Mouse (Mus musculus) MEL (cell line): ENCODE measurements around the gene Rph3al.

Experiments used
- CTCF ChIP-seq, 3 experiments: IDR thresholded peaks in 2 of 3; conservative IDR thresholded peaks in 1 of 3; 2 replicates each; pipeline ENCODE4 v1.5.1; 2011 to 2012; ENCODE audit warnings: low read length in 3 of 3, low read depth in 2 of 3, mild to moderate bottlenecking in 2 of 3, improper control_type of control experiment in 1 of 3, inconsistent platforms in 1 of 3, mixed read lengths in 1 of 3, moderate library complexity in 1 of 3; ENCODE audit not compliant: control insufficient read depth in 1 of 3, insufficient read depth in 1 of 3, poor library complexity in 1 of 3, severe bottlenecking in 1 of 3
- MYB ChIP-seq: IDR thresholded peaks from 2 replicates; pipeline ENCODE4 v1.6.1; 2011; ENCODE audit warnings: mild to moderate bottlenecking, low read depth, low read length, improper control_type of control experiment
- POLR2A ChIP-seq, 2 experiments: IDR thresholded peaks; 2 replicates each; pipeline ENCODE4 v1.6.1; 2011 to 2012; ENCODE audit warnings: low read length in 2 of 2, mild to moderate bottlenecking in 2 of 2, control low read depth in 1 of 2, improper control_type of control experiment in 1 of 2, low read depth in 1 of 2, moderate library complexity in 1 of 2; ENCODE audit not compliant: control insufficient read depth in 1 of 2, insufficient read depth in 1 of 2, poor library complexity in 1 of 2
- TAL1 ChIP-seq: IDR thresholded peaks from 2 replicates; pipeline ENCODE4 v1.6.1; 2012; ENCODE audit warnings: mild to moderate bottlenecking, inconsistent platforms, low read length, moderate library complexity, mixed read lengths
- UBTF ChIP-seq: IDR thresholded peaks from 2 replicates; pipeline ENCODE4 v1.6.1; 2012; ENCODE audit warnings: low read depth, mild to moderate bottlenecking, inconsistent platforms, low read length, improper control_type of control experiment, moderate library complexity, borderline replicate concordance; ENCODE audit not compliant: insufficient read depth
- USF1 ChIP-seq: IDR thresholded peaks from 2 replicates; pipeline ENCODE4 v1.6.1; 2014; ENCODE audit warnings: low read depth, mild to moderate bottlenecking, inconsistent platforms, low read length, improper control_type of control experiment, moderate library complexity
- ZKSCAN1 ChIP-seq: IDR thresholded peaks from 2 replicates; pipeline ENCODE4 v1.6.1; 2012; ENCODE audit warnings: low read depth, mild to moderate bottlenecking, inconsistent platforms, low read length, improper control_type of control experiment, moderate library complexity

DNA sequence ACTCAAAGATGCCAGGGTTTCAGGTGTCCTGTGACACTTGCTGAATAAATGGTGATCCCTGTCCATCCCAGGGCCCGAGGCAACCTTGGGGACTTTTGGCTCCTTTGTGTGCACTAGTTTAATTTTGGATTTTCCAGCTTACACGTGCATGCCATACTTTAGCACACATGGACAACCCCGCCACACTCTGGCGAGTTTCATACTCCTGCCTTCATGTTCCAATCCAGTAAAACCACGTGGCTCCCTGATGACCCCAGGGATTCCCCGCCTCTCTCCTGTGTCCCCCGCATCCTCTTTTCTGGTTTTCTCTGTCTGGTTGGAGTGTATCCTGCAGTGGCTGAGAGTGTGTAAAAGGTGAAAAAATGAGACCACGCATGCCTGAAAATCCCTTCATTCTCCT lies 110.8 kb downstream of the Rph3al start:
- TF ChIP-seq TAL1 (no peak), CTCF (IDR thresholded peaks at IDR 0.05 in 2 of 3, conservative IDR thresholded peaks at IDR 0.05 in 1 of 3; ENCODE audit: control insufficient read depth in 1 of 3, insufficient read depth in 1 of 3, low read depth in 2 of 3, low read length in 3 of 3, poor library complexity in 1 of 3, severe bottlenecking in 1 of 3) (no peak), UBTF (no peak), ZKSCAN1 (no peak), USF1 (no peak), POLR2A (IDR thresholded peaks at IDR 0.05; ENCODE audit: control insufficient read depth in 1 of 2, insufficient read depth in 1 of 2, low read depth in 1 of 2, low read length in 2 of 2, poor library complexity in 1 of 2) (no peak), MYB (no peak)
